Comparison of ENCODE assay signal across 10 mouse cellular contexts in genomic region chr15:80054034-80054710, GRCm38 (mm10). TPM values are rescaled to one million over a fixed set of nuclear protein-coding genes. Genes with fewer than 3 reads are reported as not detected.
DNase-seq lines count a peak whose midpoint lies in the region; ATAC-seq lines count a peak whose summit lies in the region.
"Had no signal": no experiment of that assay in that cellular context is flagged by ENCODE, and none has a peak within 500 bp of the region (broad histone marks: within the 10 kb centered on the region; RNA-seq: fewer than 3 reads in every experiment).

No protein-coding gene starts in this region.

- DNase-seq in midbrain, embryonic 10.5 days (ENCODE audit: low spot score), result no peak
- DNase-seq in gastrocnemius, postnatal 36 days, result peak; percentile 65 to 67
- DNase-seq in liver, embryonic 11.5 days (ENCODE audit: low spot score), result no peak
- DNase-seq in testis, postnatal 10 days (ENCODE audit: low spot score), result peak; percentile 73
- no peak for DNase-seq in right cerebral cortex, postnatal 14 days
- DNase-seq in cerebellum, adult 9-10 months, result no peak
- DNase-seq in yolk sac, embryonic 10.5 days (ENCODE audit: low spot score), result no peak

- H3K4me2 ChIP-seq in midbrain, embryonic 16.5 days (ENCODE audit: low read length), result no peak overlapping the region
- no peak overlapping the region for H3K4me2 ChIP-seq in liver, embryonic 11.5 days
- H3K4me2 ChIP-seq: midbrain, embryonic 12.5 days had no signal

- intact Hi-C loops in gastrocnemius, postnatal 36 days (cut with DNase I), result loop anchor here (5.0 kb wide), 1 partner anchor 42 kb away; the partner anchor contains the start of gene Pdgfb

- H3K27me3 ChIP-seq in midbrain, embryonic 10.5 days (ENCODE audit: low read depth, poor library complexity, severe bottlenecking), result no peaks in the 10 kb centered on the region
- H3K27me3 ChIP-seq in midbrain, embryonic 16.5 days (ENCODE audit: control insufficient read depth, insufficient read depth, low read depth, low read length), result no peaks in the 10 kb centered on the region
- H3K27me3 ChIP-seq in liver, embryonic 11.5 days (replicated peaks; ENCODE audit: control insufficient read depth, insufficient read depth, low read length), result no peaks in the 10 kb centered on the region

- H3K9ac ChIP-seq in midbrain, embryonic 16.5 days (ENCODE audit: low read depth, low read length), result no peak overlapping the region
- no peak overlapping the region for H3K9ac ChIP-seq in liver, embryonic 11.5 days (ENCODE audit: low read depth, low read length)
- H3K9ac ChIP-seq: midbrain, embryonic 12.5 days had no signal

- no peak for ATAC-seq in midbrain, embryonic 16.5 days
- ATAC-seq in liver, embryonic 11.5 days (replicated peaks; ENCODE audit: low FRiP score), result peak; percentile 39

- peak overlapping the region; percentile 23; the same call in 1 of the 2 replicates for H3K27ac ChIP-seq in midbrain, embryonic 10.5 days (replicated peaks)
- no peak overlapping the region for H3K27ac ChIP-seq in midbrain, embryonic 16.5 days (ENCODE audit: low read length)
- no peak overlapping the region for H3K27ac ChIP-seq in liver, embryonic 11.5 days (ENCODE audit: low read depth, low read length)
- H3K27ac ChIP-seq: midbrain, embryonic 12.5 days had no signal

- WGBS in midbrain, embryonic 10.5 days, result 83% methylated on average over 7 of the region's 7 CpGs
- WGBS in midbrain, embryonic 16.5 days, result 89% methylated on average over 7 of the region's 7 CpGs
- 64% methylated on average over 7 of the region's 7 CpGs for WGBS in liver, embryonic 11.5 days

- no peaks in the 10 kb centered on the region for H3K9me3 ChIP-seq in midbrain, embryonic 10.5 days (replicated peaks)
- no peaks in the 10 kb centered on the region for H3K9me3 ChIP-seq in midbrain, embryonic 16.5 days (replicated peaks; ENCODE audit: control insufficient read depth, low read length, poor library complexity, severe bottlenecking)
- H3K9me3 ChIP-seq in liver, embryonic 11.5 days (ENCODE audit: control insufficient read depth, low read length), result no peaks in the 10 kb centered on the region
- H3K9me3 ChIP-seq: midbrain, embryonic 12.5 days had no signal

- peaks cover 25% of the 10 kb centered on the region for H3K4me1 ChIP-seq in midbrain, embryonic 10.5 days
- peaks cover 6% of the 10 kb centered on the region; the same call in 1 of the 2 replicates for H3K4me1 ChIP-seq in midbrain, embryonic 16.5 days (ENCODE audit: control insufficient read depth, insufficient read depth, low read length)
- peaks cover 13% of the 10 kb centered on the region for H3K4me1 ChIP-seq in liver, embryonic 11.5 days (replicated peaks; ENCODE audit: control insufficient read depth, insufficient read depth, low read length)

- no peaks in the 10 kb centered on the region for H3K36me3 ChIP-seq in midbrain, embryonic 10.5 days
- no peaks in the 10 kb centered on the region for H3K36me3 ChIP-seq in midbrain, embryonic 16.5 days (ENCODE audit: control insufficient read depth, insufficient read depth, low read length)
- no peaks in the 10 kb centered on the region for H3K36me3 ChIP-seq in liver, embryonic 11.5 days (ENCODE audit: control insufficient read depth, insufficient read depth, low read length)
- H3K36me3 ChIP-seq: midbrain, embryonic 12.5 days had no signal

- H3K4me3 ChIP-seq in midbrain, embryonic 10.5 days, result no peak overlapping the region
- no peak overlapping the region for H3K4me3 ChIP-seq in midbrain, embryonic 16.5 days (ENCODE audit: low read depth, low read length)
- H3K4me3 ChIP-seq in liver, embryonic 11.5 days (ENCODE audit: low read depth, low read length), result no peak overlapping the region
- H3K4me3 ChIP-seq: erythroblast, embryonic 14.5 days; midbrain, embryonic 12.5 days had no signal

RNA-seq across cellular contexts. Expression of gene Syngr1, which starts 37.0 kb away (rescaled TPM):
- polyA plus RNA-seq in midbrain, embryonic 10.5 days (2016; fragmentation: Nextera tagmentation; extraction: Ambion mirVana), result 7.3 and 7.7 TPM in 2 replicates
- polyA plus RNA-seq in midbrain, embryonic 16.5 days (2015; fragmentation: Nextera tagmentation; extraction: Ambion mirVana), result 66.2 and 83.9 TPM in 2 replicates
- 10 to 100 TPM; 36.2 to 42.2 TPM for total RNA-seq in gastrocnemius, postnatal 36 days (2021)
- 32.2 and 38.6 TPM in 2 replicates for polyA plus RNA-seq in liver, embryonic 11.5 days (2014; fragmentation: Nextera tagmentation; extraction: Ambion mirVana)

RNA-seq across cellular contexts. Expression of gene Rpl3, which starts 37.5 kb away (rescaled TPM):
- 866 and 996 TPM in 2 replicates for polyA plus RNA-seq in midbrain, embryonic 10.5 days (2016; fragmentation: Nextera tagmentation; extraction: Ambion mirVana)
- 524 and 548 TPM in 2 replicates for polyA plus RNA-seq in midbrain, embryonic 16.5 days (2015; fragmentation: Nextera tagmentation; extraction: Ambion mirVana)
- 10 to 100 TPM; 43.5 to 51.8 TPM for total RNA-seq in gastrocnemius, postnatal 36 days (2021)
- polyA plus RNA-seq in liver, embryonic 11.5 days (2014; fragmentation: Nextera tagmentation; extraction: Ambion mirVana), result 1,449 and 1,469 TPM in 2 replicates

RNA-seq across cellular contexts. Expression of gene Pdgfb, which starts 39.4 kb away (rescaled TPM):
- 1.4 and 1.7 TPM in 2 replicates for polyA plus RNA-seq in midbrain, embryonic 10.5 days (2016; fragmentation: Nextera tagmentation; extraction: Ambion mirVana)
- polyA plus RNA-seq in midbrain, embryonic 16.5 days (2015; fragmentation: Nextera tagmentation; extraction: Ambion mirVana), result 4.3 and 6.8 TPM in 2 replicates
- total RNA-seq in gastrocnemius, postnatal 36 days (2021), result 10 to 100 TPM; 16.5 to 17.9 TPM
- 2.4 and 2.7 TPM in 2 replicates for polyA plus RNA-seq in liver, embryonic 11.5 days (2014; fragmentation: Nextera tagmentation; extraction: Ambion mirVana)

Comparison
In these comparisons a context has a peak if more than half of its experiments do, and no peak if none do; other contexts are left out.
1. DNase-seq: peak in gastrocnemius, postnatal 36 days (2 of 2) and testis, postnatal 10 days (single experiment); none in midbrain, embryonic 10.5 days (single experiment), liver, embryonic 11.5 days (single experiment), right cerebral cortex, postnatal 14 days (single experiment), cerebellum, adult 9-10 months (single experiment) and yolk sac, embryonic 10.5 days (single experiment).